Mouse (Mus musculus): ENCODE data around the gene Gcsam. TPM values are rescaled to one million over a fixed set of nuclear protein-coding genes. Genes with fewer than 3 reads are reported as not detected.

The Gcsam gene
- total and polyA plus RNA-seq, 3 experiments, result not detected

DNA sequence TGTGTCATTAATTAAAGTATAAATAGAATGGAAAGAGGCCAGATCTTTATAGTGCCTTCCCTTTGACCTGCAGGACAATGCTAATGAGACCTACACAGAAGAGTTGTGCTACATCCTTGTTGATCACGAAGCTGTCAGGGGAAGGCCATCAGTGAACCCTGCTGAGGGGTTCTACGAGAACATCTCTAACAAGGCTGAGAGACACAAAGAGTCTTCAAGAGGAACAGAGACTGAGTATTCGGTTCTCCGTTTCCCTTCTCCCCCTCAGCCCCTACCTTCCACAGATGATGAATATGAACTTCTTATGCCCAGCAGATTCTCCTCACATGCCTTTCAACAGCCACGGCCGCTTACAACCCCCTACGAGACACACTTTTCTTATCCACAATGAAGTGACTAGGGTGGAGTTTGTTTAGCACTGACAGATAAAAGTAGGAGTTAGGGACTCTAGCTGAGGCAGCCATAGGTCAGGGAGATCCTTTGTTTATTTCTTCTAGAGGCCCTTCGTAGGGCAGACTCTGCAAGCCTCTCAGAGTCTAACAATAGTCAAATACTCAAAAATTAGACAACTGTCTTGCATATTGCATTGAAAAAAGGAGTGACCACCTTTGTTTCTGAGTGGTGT, 9.7 kb downstream of the Gcsam start:
- no peak for DNase-seq (ENCODE audit: extremely low read depth)
- H3K9ac ChIP-seq (ENCODE audit: insufficient read depth, low read depth), result no peak overlapping the region
- H3K4me3 ChIP-seq (replicated peaks in 1 of 3; ENCODE audit: low read depth in 2 of 3, low read length in 2 of 3, poor library complexity in 1 of 3), result no peak overlapping the region
- in situ Hi-C loops (cut with MboI; ENCODE audit: low pct_ligation_motif_present, low pct_unique_long_range_greater_than_20kb, low sequenced_read_pairs) (no loop called here), dilution Hi-C loops (cut with MboI; ENCODE audit: extremely low pct_ligation_motif_present, extremely low pct_unique_long_range_greater_than_20kb, low sequenced_read_pairs) (no loop called here)
- no peaks in the 10 kb centered on the region for H3K27me3 ChIP-seq (replicated peaks)
- H3K4me2 ChIP-seq (ENCODE audit: insufficient read depth, low read depth, poor library complexity, severe bottlenecking), result no peak overlapping the region
- TF ChIP-seq GABPA (IDR thresholded peaks at IDR 0.05; ENCODE audit: insufficient replicate concordance, low read depth, low read length) (no peak), KAT2A (IDR thresholded peaks at IDR 0.05; ENCODE audit: insufficient replicate concordance, low read length) (no peak), PAX5 (IDR thresholded peaks at IDR 0.05; ENCODE audit: low read length) (no peak), TBP (conservative IDR thresholded peaks at IDR 0.05; ENCODE audit: low read depth, low read length) (no peak), POLR2AphosphoS2 (IDR thresholded peaks at IDR 0.05; ENCODE audit: low read depth, low read length) (no peak)
- H3K4me1 ChIP-seq (ENCODE audit: control insufficient read depth in 1 of 2, insufficient read depth in 2 of 2), result peaks cover 0 to 5% of the 10 kb centered on the region in 2 experiments; a peak in 2 of 4 replicates
- H3K27ac ChIP-seq (ENCODE audit: insufficient read depth, low read depth), result no peak overlapping the region
- H3K9me3 ChIP-seq (replicated peaks; ENCODE audit: low read length), result no peaks in the 10 kb centered on the region
- H3K79me2 ChIP-seq (replicated peaks; ENCODE audit: control insufficient read depth, extremely low read depth, insufficient read depth, poor library complexity, severe bottlenecking), result no peaks in the 10 kb centered on the region
- no peaks in the 10 kb centered on the region for H3K36me3 ChIP-seq (replicated peaks in 1 of 2; ENCODE audit: control insufficient read depth in 1 of 2, insufficient read depth in 1 of 2, low read length in 1 of 2)

- no peak overlapping the region for H3K4me3 ChIP-seq (replicated peaks in 1 of 3; ENCODE audit: low read depth in 2 of 3, low read length in 2 of 3, poor library complexity in 1 of 3)
- H3K9me3 ChIP-seq (replicated peaks; ENCODE audit: low read length), result no peaks in the 10 kb centered on the region
- no peaks in the 10 kb centered on the region for H3K27me3 ChIP-seq (replicated peaks)
- in situ Hi-C loops (cut with MboI; ENCODE audit: low pct_ligation_motif_present, low pct_unique_long_range_greater_than_20kb, low sequenced_read_pairs), result no loop called here
- H3K9ac ChIP-seq (ENCODE audit: insufficient read depth, low read depth), result no peak overlapping the region
- dilution Hi-C loops (cut with MboI; ENCODE audit: extremely low pct_ligation_motif_present, extremely low pct_unique_long_range_greater_than_20kb, low sequenced_read_pairs), result no loop called here
- no peaks in the 10 kb centered on the region for H3K79me2 ChIP-seq (replicated peaks; ENCODE audit: control insufficient read depth, extremely low read depth, insufficient read depth, poor library complexity, severe bottlenecking)
- H3K4me1 ChIP-seq (ENCODE audit: control insufficient read depth in 1 of 2, insufficient read depth in 2 of 2), result peaks cover 0 to 12% of the 10 kb centered on the region in 2 experiments; a peak in 2 of 4 replicates
- H3K36me3 ChIP-seq (replicated peaks in 1 of 2; ENCODE audit: control insufficient read depth in 1 of 2, insufficient read depth in 1 of 2, low read length in 1 of 2), result no peaks in the 10 kb centered on the region
- no peak overlapping the region for H3K27ac ChIP-seq (ENCODE audit: insufficient read depth, low read depth)
- DNase-seq (ENCODE audit: extremely low read depth), result no peak
- TF ChIP-seq CTCF (conservative IDR thresholded peaks at IDR 0.05 in 1 of 2, IDR thresholded peaks at IDR 0.05 in 1 of 2; ENCODE audit: low read depth in 2 of 2, low read length in 2 of 2) (0 out of 4 replicates have a peak, but pooled peaks of 1 of the 2 experiments have one; percentile 13), RAD21 (IDR thresholded peaks at IDR 0.05; ENCODE audit: low read depth, low read length) (no peak), MAX (IDR thresholded peaks at IDR 0.05; ENCODE audit: low read length) (no peak), E2F4 (IDR thresholded peaks at IDR 0.05; ENCODE audit: insufficient replicate concordance, low read depth, low read length) (no peak), MXI1 (IDR thresholded peaks at IDR 0.05; ENCODE audit: low read depth, low read length) (no peak)
- no peak overlapping the region for H3K4me2 ChIP-seq (ENCODE audit: insufficient read depth, low read depth, poor library complexity, severe bottlenecking)
These were observed 13.1 kb downstream of the Gcsam start for GRCm38 (mm10) chr16:45623230-45623629.

GRCm38 (mm10) chr16:45624791-45625190, 14.6 kb downstream of the Gcsam start:
- no peaks in the 10 kb centered on the region for H3K9me3 ChIP-seq (replicated peaks; ENCODE audit: low read length)
- H3K27me3 ChIP-seq (replicated peaks), result no peaks in the 10 kb centered on the region
- DNase-seq (ENCODE audit: extremely low read depth), result no peak
- no peak overlapping the region; the same call in 1 of the 2 replicates for H3K4me2 ChIP-seq (ENCODE audit: insufficient read depth, low read depth, poor library complexity, severe bottlenecking)
- dilution Hi-C loops (cut with MboI; ENCODE audit: extremely low pct_ligation_motif_present, extremely low pct_unique_long_range_greater_than_20kb, low sequenced_read_pairs) (no loop called here), in situ Hi-C loops (cut with MboI; ENCODE audit: low pct_ligation_motif_present, low pct_unique_long_range_greater_than_20kb, low sequenced_read_pairs) (loop anchor here (25.0 kb wide), 1 partner anchor 312 kb away; no protein-coding TSS in a partner anchor)
- H3K9ac ChIP-seq (ENCODE audit: insufficient read depth, low read depth), result no peak overlapping the region
- peaks cover 0 to 12% of the 10 kb centered on the region in 2 experiments; a peak in 2 of 4 replicates for H3K4me1 ChIP-seq (ENCODE audit: control insufficient read depth in 1 of 2, insufficient read depth in 2 of 2)
- TF ChIP-seq JUND (conservative IDR thresholded peaks at IDR 0.05; ENCODE audit: low read depth, low read length) (no peak), MAFK (IDR thresholded peaks at IDR 0.05; ENCODE audit: insufficient replicate concordance, low read length) (no peak), JUN (IDR thresholded peaks at IDR 0.05; ENCODE audit: insufficient read depth, low read depth, low read length) (no peak), RAD21 (IDR thresholded peaks at IDR 0.05; ENCODE audit: low read depth, low read length) (no peak), POLR2AphosphoS2 (IDR thresholded peaks at IDR 0.05; ENCODE audit: low read depth, low read length) (no peak), BHLHE40 (IDR thresholded peaks at IDR 0.05; ENCODE audit: low read depth, low read length) (no peak), TBP (conservative IDR thresholded peaks at IDR 0.05; ENCODE audit: low read depth, low read length) (no peak), ZMIZ1 (IDR thresholded peaks at IDR 0.05; ENCODE audit: low read depth, low read length) (no peak), ETS1 (conservative IDR thresholded peaks at IDR 0.05; ENCODE audit: low read depth, low read length) (no peak), RCOR1 (conservative IDR thresholded peaks at IDR 0.05; ENCODE audit: low read depth, low read length) (no peak), MYC (IDR thresholded peaks at IDR 0.05; ENCODE audit: low read depth, low read length) (no peak), SIN3A (IDR thresholded peaks at IDR 0.05; ENCODE audit: low read length) (no peak), CTCF (conservative IDR thresholded peaks at IDR 0.05 in 1 of 2, IDR thresholded peaks at IDR 0.05 in 1 of 2; ENCODE audit: low read depth in 2 of 2, low read length in 2 of 2) (no peak)
- H3K36me3 ChIP-seq (replicated peaks in 1 of 2; ENCODE audit: control insufficient read depth in 1 of 2, insufficient read depth in 1 of 2, low read length in 1 of 2), result no peaks in the 10 kb centered on the region
- H3K4me3 ChIP-seq (replicated peaks in 1 of 3; ENCODE audit: low read depth in 2 of 3, low read length in 2 of 3, poor library complexity in 1 of 3), result no peak overlapping the region
- no peak overlapping the region for H3K27ac ChIP-seq (ENCODE audit: insufficient read depth, low read depth)
- H3K79me2 ChIP-seq (replicated peaks; ENCODE audit: control insufficient read depth, extremely low read depth, insufficient read depth, poor library complexity, severe bottlenecking), result no peaks in the 10 kb centered on the region
